ENCODE assay signal across 19 mouse cellular contexts in the genomic region with DNA sequence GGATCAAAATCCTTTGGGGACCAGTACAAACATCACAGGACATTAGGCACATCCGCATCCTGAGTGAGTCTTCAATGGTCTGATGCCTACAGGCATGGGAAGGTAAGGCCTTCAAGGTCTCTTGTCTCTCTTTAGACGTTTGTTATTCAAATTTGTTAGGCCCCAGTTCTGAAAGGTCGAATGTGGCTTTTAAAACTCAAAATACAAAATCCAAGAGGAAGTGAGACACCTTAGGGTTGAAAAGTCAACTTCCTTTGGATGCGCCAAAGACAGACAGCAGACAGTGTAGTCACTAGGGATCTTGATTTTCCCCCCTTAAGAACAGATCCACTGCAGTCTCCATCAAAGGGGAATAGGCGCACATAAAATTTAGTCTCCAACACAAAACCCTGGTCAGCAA.
"Had no signal": no experiment of that assay in that cellular context is flagged by ENCODE, and none has a peak within 500 bp of the region (broad histone marks: within the 10 kb centered on the region; RNA-seq: fewer than 3 reads in every experiment).

No protein-coding gene starts in this region.

- H3K27ac ChIP-seq: liver, embryonic 14.5 days; midbrain, embryonic 12.5 days; midbrain, embryonic 15.5 days; neural tube, embryonic 13.5 days; neural tube, embryonic 15.5 days; stomach, embryonic 15.5 days; stomach, postnatal 0 days had no signal

- H3K4me2 ChIP-seq: midbrain, embryonic 12.5 days; midbrain, embryonic 15.5 days; neural tube, embryonic 13.5 days; neural tube, embryonic 15.5 days; stomach, embryonic 15.5 days had no signal

- ATAC-seq: midbrain, embryonic 15.5 days had no signal

- H3K4me3 ChIP-seq: midbrain, embryonic 10.5 days; midbrain, embryonic 12.5 days; midbrain, embryonic 15.5 days; myocyte; neural tube, embryonic 13.5 days; neural tube, embryonic 15.5 days; stomach, embryonic 15.5 days had no signal

- H3K4me1 ChIP-seq: midbrain, embryonic 12.5 days; midbrain, embryonic 15.5 days; stomach, embryonic 15.5 days had no signal

- H3K36me3 ChIP-seq: midbrain, embryonic 10.5 days; midbrain, embryonic 12.5 days; midbrain, embryonic 15.5 days; neural tube, embryonic 13.5 days; neural tube, embryonic 15.5 days; stomach, embryonic 15.5 days had no signal

- H3K9me3 ChIP-seq: midbrain, embryonic 10.5 days; midbrain, embryonic 15.5 days; neural tube, embryonic 15.5 days; stomach, embryonic 15.5 days had no signal

- DNase-seq: lung, adult 2 months; lung, postnatal 4 days; retina, postnatal 1 day; right cerebral cortex, adult 18-20 months; right cerebral cortex, postnatal 25 days; right cerebral cortex, postnatal 4 days; spleen, adult 18-20 months; thymus, adult 2 months; thymus, postnatal 25 days; thymus, postnatal 4 days had no signal

- H3K27me3 ChIP-seq: midbrain, embryonic 15.5 days; neural tube, embryonic 13.5 days; neural tube, embryonic 15.5 days; stomach, embryonic 15.5 days had no signal

- H3K9ac ChIP-seq: liver, embryonic 14.5 days; midbrain, embryonic 12.5 days; midbrain, embryonic 15.5 days; neural tube, embryonic 13.5 days; neural tube, embryonic 15.5 days; stomach, embryonic 15.5 days had no signal
